Mouse (Mus musculus) urinary bladder, postnatal 14 days (tissue): Measurements from ENCODE around the gene Rpusd4.

Source experiments
- DNase-seq: peaks from one replicate; pipeline ENCODE4 v3.0.0; 2021; ENCODE audit warnings: low spot score

The Rpusd4 gene

GRCm38 (mm10) chr9:35267146-35267975 lies at the start of gene Rpusd4, which contains the start of gene Fam118b:
TSS of gene Rpusd4 (plus strand) at chr9:35267865.
TSS of gene Fam118b (minus strand) at chr9:35267805.
- DNase-seq, result peak; percentile 93

DNA sequence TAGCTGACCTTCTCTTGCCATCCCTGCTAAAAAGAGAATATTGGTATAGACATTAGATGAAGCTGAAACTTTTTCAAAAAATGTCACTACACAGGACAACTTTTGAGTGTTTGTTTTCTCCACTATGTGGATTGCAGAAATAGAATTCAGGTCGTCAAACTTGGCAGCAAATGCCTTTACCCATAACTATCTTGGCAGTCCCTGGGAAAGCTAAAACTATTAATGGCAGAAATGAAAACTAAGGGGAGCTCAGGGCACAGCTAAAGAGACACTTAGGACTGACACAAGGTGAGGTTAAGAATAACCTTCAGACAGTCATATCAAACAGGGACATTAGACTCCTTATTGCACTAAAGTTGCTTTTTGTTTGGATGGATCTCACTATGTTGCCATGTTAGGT lies 49.7 kb upstream of the Rpusd4 start:
- no peak for DNase-seq

- no peak for DNase-seq
These were observed 44.2 kb upstream of the Rpusd4 start for GRCm38 (mm10) chr9:35223466-35223865.

DNA sequence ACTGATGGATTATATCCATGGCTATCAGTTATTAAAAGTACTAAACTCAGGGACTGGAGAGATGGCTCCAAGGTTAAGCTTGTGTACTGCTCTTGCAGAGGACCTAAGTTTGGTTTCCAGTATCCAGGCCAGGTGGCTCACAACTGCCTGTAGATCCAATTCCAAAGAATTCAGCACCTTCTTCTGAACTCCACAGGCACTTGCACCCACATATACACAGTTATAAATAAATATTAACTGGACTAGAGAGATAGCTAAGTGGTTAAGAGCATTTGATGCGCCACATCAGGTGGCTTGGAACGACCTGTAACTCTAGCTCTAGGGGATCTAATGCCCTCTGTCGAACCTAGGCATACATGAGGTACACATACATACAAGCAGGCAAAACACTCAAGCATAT lies 39.0 kb upstream of the Rpusd4 start:
- DNase-seq, result no peak

GRCm38 (mm10) chr9:35235996-35236395 lies 31.7 kb upstream of the Rpusd4 start:
- DNase-seq, result no peak

GRCm38 (mm10) chr9:35238371-35238770 lies 29.3 kb upstream of the Rpusd4 start:
- no peak for DNase-seq

DNA sequence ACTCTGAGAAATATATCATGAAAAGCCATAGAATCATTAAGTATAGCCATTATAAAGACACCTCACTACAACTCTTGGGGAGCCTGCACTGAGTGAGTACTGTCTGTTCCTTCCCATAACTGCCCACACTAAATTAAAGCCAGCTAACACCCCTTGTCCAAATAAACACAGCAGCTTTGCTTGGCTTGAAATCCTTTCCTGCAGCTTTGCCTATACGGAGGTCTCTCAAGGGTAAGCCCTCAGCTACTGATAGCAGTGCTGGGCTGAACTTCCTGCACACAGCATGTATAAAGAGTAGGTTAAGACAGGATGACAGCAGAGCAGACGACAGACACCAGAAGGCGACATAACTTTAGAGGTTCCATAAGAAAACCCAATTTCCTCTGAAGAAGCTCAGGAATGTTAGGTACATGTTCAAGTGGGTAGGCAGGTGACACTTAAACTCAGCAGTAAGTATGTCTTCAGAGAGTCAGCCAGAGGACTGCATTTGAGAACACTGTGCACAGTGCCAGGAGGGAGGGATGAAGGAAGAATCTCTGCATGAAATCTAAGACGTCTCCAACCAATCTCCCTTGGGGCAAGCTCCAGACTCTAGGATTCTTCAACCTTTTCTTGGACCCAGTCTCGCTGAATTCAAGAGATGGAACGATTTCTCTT lies 28.6 kb upstream of the Rpusd4 start:
- DNase-seq, result no peak

- no peak for DNase-seq
These were observed 27.9 kb upstream of the Rpusd4 start for GRCm38 (mm10) chr9:35239734-35240133.

DNA sequence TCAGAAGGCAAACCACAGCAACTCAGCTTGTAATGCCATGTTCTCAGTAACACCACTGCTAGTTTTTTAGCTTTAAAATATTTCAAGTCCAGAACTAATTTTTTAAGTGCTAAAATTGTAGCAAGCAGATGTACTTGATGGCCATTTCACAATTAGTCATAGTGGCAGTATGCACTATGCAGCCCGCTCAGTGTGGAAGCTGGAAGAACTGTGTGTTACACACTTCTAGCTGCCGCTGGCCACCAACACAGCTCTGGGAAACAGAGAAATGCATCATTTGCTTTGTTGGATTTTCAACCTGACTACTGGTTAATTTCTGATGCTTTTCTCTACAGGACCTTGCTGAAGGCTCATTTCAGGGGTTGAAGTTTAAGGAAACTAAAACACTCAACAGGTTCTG lies 20.3 kb upstream of the Rpusd4 start:
- no peak for DNase-seq

GRCm38 (mm10) chr9:35249476-35249875 lies 18.2 kb upstream of the Rpusd4 start:
- DNase-seq, result no peak

- DNase-seq, result no peak
These were observed 10.3 kb upstream of the Rpusd4 start for GRCm38 (mm10) chr9:35257365-35257764.

- no peak for DNase-seq
These were observed 5.2 kb upstream of the Rpusd4 start for GRCm38 (mm10) chr9:35262418-35262817.

DNA sequence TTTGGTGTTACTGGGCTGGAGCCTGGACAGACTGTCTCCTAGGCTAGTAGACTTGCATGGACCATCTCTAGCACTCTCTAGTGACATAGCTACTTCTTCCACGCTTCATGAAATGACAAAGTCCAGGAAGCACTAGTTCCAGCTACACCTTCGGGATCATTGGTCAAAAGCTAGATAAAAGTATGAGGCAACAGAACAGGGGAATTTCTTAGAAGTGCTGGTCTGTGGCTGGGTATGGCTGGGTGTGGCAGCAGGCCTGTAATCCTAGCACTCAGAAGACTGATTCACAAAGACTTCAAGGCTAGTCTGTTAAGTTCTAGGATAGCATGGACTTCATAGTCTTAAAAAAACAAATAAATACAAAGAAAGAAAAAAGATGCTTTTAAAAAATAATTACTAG lies 4.2 kb upstream of the Rpusd4 start:
- DNase-seq, result no peak

GRCm38 (mm10) chr9:35264509-35264908 lies 3.2 kb upstream of the Rpusd4 start:
- DNase-seq, result no peak

GRCm38 (mm10) chr9:35267976-35268715 lies 481 bp downstream of the Rpusd4 start:
- DNase-seq, result no peak

- DNase-seq, result no peak
These were observed 10.2 kb downstream of the Rpusd4 start for GRCm38 (mm10) chr9:35277855-35278365.

- DNase-seq, result no peak
These were observed 10.8 kb downstream of the Rpusd4 start for GRCm38 (mm10) chr9:35278451-35278850.

DNA sequence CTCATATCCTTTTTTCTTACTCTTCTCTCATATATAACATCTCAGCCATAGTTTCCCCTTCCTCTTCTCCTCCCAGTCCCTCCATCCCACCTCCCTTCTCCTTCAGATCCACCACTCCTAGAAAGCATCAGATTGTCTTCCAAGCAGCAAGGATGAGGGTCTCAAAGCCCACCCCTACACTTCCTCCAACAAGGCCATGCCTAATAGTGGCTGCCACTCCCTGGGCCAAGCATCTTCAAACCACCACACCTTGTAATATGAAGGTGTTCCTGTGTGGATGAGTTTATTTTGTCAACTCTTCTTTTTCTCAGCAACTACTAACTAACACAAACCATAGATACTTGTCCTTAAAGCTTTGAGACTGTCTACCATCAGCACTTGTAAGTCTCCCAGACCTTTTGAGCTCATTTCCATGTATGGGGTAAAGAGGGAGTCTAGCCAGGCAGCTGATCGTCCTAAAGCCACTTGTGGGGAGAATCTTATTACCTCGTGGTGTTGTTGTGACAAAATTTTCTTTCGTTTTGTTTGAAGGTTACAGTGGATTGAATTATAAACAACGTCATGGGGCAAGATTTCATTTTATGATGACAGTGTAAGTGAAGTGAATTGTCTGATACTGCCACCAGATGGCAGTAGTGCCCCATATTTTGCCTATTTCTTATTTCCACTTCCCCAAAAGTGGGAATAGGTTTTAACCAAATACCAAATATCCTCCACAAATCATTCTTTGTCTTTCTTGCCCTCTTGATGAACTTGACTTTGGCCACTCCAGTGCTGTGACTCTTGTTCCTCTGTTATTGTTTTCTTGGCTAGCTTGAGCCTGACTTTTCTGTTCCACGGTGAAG lies 14.6 kb downstream of the Rpusd4 start:
- peak; percentile 51 for DNase-seq

DNA sequence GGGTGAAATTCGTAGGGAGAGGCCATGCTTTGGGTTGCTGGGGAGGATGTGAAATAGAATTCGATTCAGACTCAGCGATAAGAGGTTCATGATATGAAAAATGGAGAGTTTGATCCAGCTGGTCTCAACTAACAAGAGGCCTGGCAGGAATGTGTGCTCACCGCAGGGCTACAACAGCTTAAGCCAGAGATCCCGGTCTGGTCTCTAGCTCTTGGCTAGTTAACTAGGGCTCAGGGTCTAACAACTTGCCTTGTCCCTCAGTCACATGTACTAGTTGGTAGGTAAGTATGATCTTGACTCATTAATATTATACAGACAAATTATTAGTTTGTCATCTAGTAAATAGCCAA lies 15.2 kb downstream of the Rpusd4 start:
- DNase-seq, result no peak

DNA sequence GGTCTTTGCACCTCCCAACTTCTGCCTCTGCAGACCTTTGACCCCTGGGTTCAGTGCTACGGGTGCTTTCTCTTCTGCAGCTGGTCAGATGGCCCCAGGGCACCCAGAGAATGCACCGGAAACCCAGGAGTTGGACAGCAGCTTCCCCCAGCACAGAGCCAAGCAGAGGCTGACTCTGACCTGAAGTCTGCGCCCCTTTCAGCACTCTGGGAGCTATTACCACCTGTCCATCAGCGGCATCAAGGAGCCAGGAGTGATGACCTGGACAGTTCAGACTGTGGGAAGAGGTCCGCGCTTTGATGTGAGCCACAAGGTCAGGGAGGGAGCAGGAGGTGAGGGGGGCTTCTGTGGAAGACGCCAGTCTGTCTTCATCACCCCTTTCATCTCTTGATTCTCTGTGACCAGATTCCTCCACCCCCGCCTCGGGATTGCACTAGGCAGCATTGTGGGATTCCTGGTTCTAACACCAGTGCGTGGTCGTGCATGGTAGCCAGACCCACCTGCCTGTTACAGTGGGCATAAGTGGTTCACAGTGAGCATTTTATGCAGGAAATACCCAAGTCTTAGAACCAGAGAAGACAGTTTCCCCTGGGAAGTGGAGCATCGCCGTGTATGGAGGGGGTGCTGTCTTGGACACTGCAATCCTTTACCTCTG lies 15.9 kb downstream of the Rpusd4 start:
- no peak for DNase-seq

- no peak for DNase-seq
These were observed 16.7 kb downstream of the Rpusd4 start for GRCm38 (mm10) chr9:35284351-35284750.
